Mouse (Mus musculus) heart, embryonic 14.5 days (tissue): Measurements from ENCODE around the gene Unc93a2. TPM values are rescaled to one million over a fixed set of nuclear protein-coding genes. Genes with fewer than 3 reads are reported as not detected.
A peak's percentile ranks its signal among the peaks of the same experiment; 100 is the strongest.
"Not testable (repeated sequence)": the region's sequence is repeated elsewhere in the genome, so short reads cannot be mapped to it uniquely, and the experiment has no call there.

Experiments used
- ATAC-seq: fragments of 200-750 bp; cut with Nextera tagmentation; 2 replicates; pipeline ENCODE4 v1.8.0; 2017; ENCODE audit warnings: low read depth, moderate TSS enrichment; ENCODE audit not compliant: insufficient number of reproducible peaks, insufficient read depth, low FRiP score
- H3K27ac ChIP-seq, 2 experiments: fragments of 200-500 bp in 1 of 2; fragments of 300-500 bp in 1 of 2; sonication (generic) in 1 of 2; replicated peaks in 1 of 2; 2 replicates each; pipeline ENCODE4 v1.5.1; 2012 to 2014; ENCODE audit warnings: low read depth in 2 of 2, low read length in 2 of 2, control low read depth in 1 of 2, mild to moderate bottlenecking in 1 of 2, mixed read lengths in 1 of 2; ENCODE audit not compliant: control insufficient read depth in 1 of 2, insufficient read depth in 1 of 2
- H3K27me3 ChIP-seq: fragments of 300-500 bp; sonication (generic); 2 replicates; pipeline ENCODE4 v1.6.1; 2014; ENCODE audit warnings: mild to moderate bottlenecking, low read length, control low read depth; ENCODE audit not compliant: control insufficient read depth, insufficient read depth
- H3K36me3 ChIP-seq: fragments of 300-500 bp; sonication (generic); 2 replicates; pipeline ENCODE4 v1.6.1; 2014; ENCODE audit warnings: mild to moderate bottlenecking, control low read depth, low read length, mixed read lengths; ENCODE audit not compliant: control insufficient read depth, insufficient read depth
- H3K4me1 ChIP-seq, 2 experiments: fragments of 200-500 bp in 1 of 2; fragments of 300-500 bp in 1 of 2; sonication (generic) in 1 of 2; 2 replicates each; pipeline ENCODE4 v1.6.1; 2012 to 2014; ENCODE audit warnings: low read length in 2 of 2, control low read depth in 1 of 2, mixed read lengths in 1 of 2; ENCODE audit not compliant: control insufficient read depth in 2 of 2, insufficient read depth in 2 of 2
- H3K4me2 ChIP-seq: fragments of 300-500 bp; sonication (generic); 2 replicates; pipeline ENCODE4 v1.6.1; 2014; ENCODE audit warnings: mild to moderate bottlenecking, low read length
- H3K4me3 ChIP-seq, 2 experiments: fragments of 200-500 bp in 1 of 2; fragments of 300-500 bp in 1 of 2; sonication (generic) in 1 of 2; 2 replicates each; pipeline ENCODE4 v1.5.1; 2012 to 2014; ENCODE audit warnings: low read length in 2 of 2, mild to moderate bottlenecking in 2 of 2, control low read depth in 1 of 2, low read depth in 1 of 2, moderate library complexity in 1 of 2; ENCODE audit not compliant: control insufficient read depth in 1 of 2, insufficient read depth in 1 of 2
- H3K9ac ChIP-seq: fragments of 300-500 bp; sonication (generic); 2 replicates; pipeline ENCODE4 v1.6.1; 2014; ENCODE audit warnings: mild to moderate bottlenecking, low read length
- H3K9me3 ChIP-seq: fragments of 300-500 bp; sonication (generic); 2 replicates; pipeline ENCODE4 v1.6.1; 2016; ENCODE audit warnings: low read length, control low read depth; ENCODE audit not compliant: control insufficient read depth
- WGBS: fragments of 180-500 bp; shearing (Covaris S2); extraction: QIAGEN DNeasy Blood & Tissue Kit; methylation state at CpG from one replicate; pipeline ENCODE4 v1.1.7; 2014; 5-methylcytosine and 5-hydroxymethylcytosine counted together
- polyA plus RNA-seq: library from polyadenylated mRNA; unstranded; fragments of >200 nt; fragmentation: Nextera tagmentation; extraction: Ambion mirVana; gene quantifications from 2 replicates; pipeline ENCODE4 v1.2.1, GENCODE M21; 2014

Unc93a2 gene
- polyA plus RNA-seq, 1 experiment from 2014 or later: not detected

- not testable (repeated sequence) for H3K9ac ChIP-seq, H3K36me3 ChIP-seq, H3K4me1 ChIP-seq, ATAC-seq, H3K27me3 ChIP-seq, H3K27ac ChIP-seq, H3K9me3 ChIP-seq, H3K4me2 ChIP-seq, H3K4me3 ChIP-seq
- WGBS: 64% methylated on average over 8 of the region's 8 CpGs
Observed at GRCm38 (mm10) chr17:7386016-7386415, 752 bp upstream of the Unc93a2 start.

- not testable (repeated sequence) for H3K27ac ChIP-seq, ATAC-seq, H3K4me2 ChIP-seq, H3K4me1 ChIP-seq, H3K27me3 ChIP-seq, H3K9me3 ChIP-seq, H3K4me3 ChIP-seq, H3K9ac ChIP-seq, H3K36me3 ChIP-seq
- 84% methylated on average over 10 of the region's 13 CpGs for WGBS
Observed at GRCm38 (mm10) chr17:7383167-7384143, 1.8 kb downstream of the Unc93a2 start.

GRCm38 (mm10) chr17:7382711-7383110, 2.6 kb downstream of the Unc93a2 start:
- not testable (repeated sequence) for H3K4me2 ChIP-seq, H3K36me3 ChIP-seq, H3K4me3 ChIP-seq, H3K27me3 ChIP-seq, H3K9me3 ChIP-seq, ATAC-seq, H3K4me1 ChIP-seq, H3K9ac ChIP-seq, H3K27ac ChIP-seq
- WGBS: 88% methylated on average over 1 of the region's 3 CpGs

GRCm38 (mm10) chr17:7377907-7378306, 7.4 kb downstream of the Unc93a2 start:
- H3K27me3 ChIP-seq, H3K4me2 ChIP-seq, H3K9ac ChIP-seq, H3K4me3 ChIP-seq, H3K9me3 ChIP-seq, H3K4me1 ChIP-seq, ATAC-seq, H3K36me3 ChIP-seq, H3K27ac ChIP-seq: not testable (repeated sequence)
- 27% methylated on average over 2 of the region's 3 CpGs for WGBS

GRCm38 (mm10) chr17:7376951-7377700, 8.1 kb downstream of the Unc93a2 start:
- H3K27ac ChIP-seq, H3K4me1 ChIP-seq, H3K4me3 ChIP-seq, H3K9me3 ChIP-seq, H3K27me3 ChIP-seq, H3K4me2 ChIP-seq, H3K9ac ChIP-seq, H3K36me3 ChIP-seq: not testable (repeated sequence)
- 0 out of 2 replicates have a peak, but pooled peaks have one; percentile 49 for ATAC-seq
- 86% methylated on average over 1 of the region's 3 CpGs for WGBS

- not testable (repeated sequence) for H3K4me3 ChIP-seq, H3K27ac ChIP-seq, H3K4me2 ChIP-seq, H3K36me3 ChIP-seq, H3K27me3 ChIP-seq, H3K4me1 ChIP-seq, ATAC-seq, H3K9ac ChIP-seq, H3K9me3 ChIP-seq
- 52% methylated on average over 2 of the region's 5 CpGs for WGBS
Observed at GRCm38 (mm10) chr17:7371879-7372278, 13.4 kb downstream of the Unc93a2 start, which contains the start of gene Gm49630. Gm49630 (minus strand) TSS chr17:7371979.

- H3K27ac ChIP-seq, H3K9ac ChIP-seq, ATAC-seq, H3K36me3 ChIP-seq, H3K9me3 ChIP-seq, H3K27me3 ChIP-seq, H3K4me3 ChIP-seq, H3K4me2 ChIP-seq, H3K4me1 ChIP-seq: not testable (repeated sequence)
- WGBS: 59% methylated on average over 5 of the region's 6 CpGs
Observed at GRCm38 (mm10) chr17:7369401-7369800, 15.9 kb downstream of the Unc93a2 start.
